Mouse (Mus musculus): ENCODE measurements around the gene Schip1. TPM values are rescaled to one million over a fixed set of nuclear protein-coding genes. Genes with fewer than 3 reads are reported as not detected.

The Schip1 gene
- total and polyA plus RNA-seq, 2 experiments from 2014 or later: 114 to 192 TPM

DNA sequence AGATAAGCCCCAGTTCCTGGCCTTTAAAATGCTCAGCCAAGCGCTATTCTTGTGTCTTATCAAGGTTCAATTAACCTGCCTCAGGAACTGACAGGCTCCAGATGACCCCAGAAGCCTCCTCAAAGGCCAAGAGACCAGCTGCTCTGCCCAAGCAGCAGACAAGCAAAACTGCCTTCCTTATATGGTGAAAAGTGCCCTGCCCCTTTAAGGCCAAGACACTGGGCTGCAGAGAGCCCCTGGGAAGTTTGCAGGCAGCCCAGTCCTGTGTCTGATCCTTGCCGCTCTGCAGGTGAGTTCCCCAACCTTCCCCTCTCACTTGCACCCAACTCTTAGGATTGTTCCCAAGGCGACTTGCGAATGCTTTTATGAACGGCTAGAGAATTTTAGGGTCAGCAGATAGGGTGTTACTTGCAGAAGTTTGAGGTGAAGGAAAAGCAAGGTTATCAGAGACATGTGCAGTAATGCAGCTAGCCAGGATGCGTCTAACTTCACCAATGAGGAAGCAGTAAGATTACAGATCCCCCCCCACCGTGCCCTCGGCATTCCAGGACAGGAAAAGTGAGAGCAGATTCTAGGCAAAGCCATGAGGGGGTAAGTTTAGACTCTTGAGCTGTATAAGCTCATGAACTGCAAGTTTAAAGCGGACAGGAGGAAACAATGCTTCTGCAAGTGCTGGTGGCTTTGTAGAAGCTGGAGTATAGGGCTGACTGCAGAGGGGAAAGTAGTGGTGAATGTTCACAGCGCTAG lies 403.5 kb downstream of the Schip1 start:
- Histone ChIP-seq H3K36me3 (ENCODE audit: insufficient read depth) (no peaks in the 10 kb centered on the region), H3K9ac (no peak overlapping the region), H3K27me3 (ENCODE audit: insufficient read depth, low read length) (no peaks in the 10 kb centered on the region), H3K4me1 (ENCODE audit: insufficient read depth) (no peaks in the 10 kb centered on the region), H3K4me3 (ENCODE audit: low read depth, low read length) (no peak overlapping the region), H3K4me2 (ENCODE audit: low read depth) (0 out of 2 replicates have a peak overlapping the region, but pooled peaks have one; percentile 1), H3K9me3 (ENCODE audit: low read length) (no peaks in the 10 kb centered on the region), H3K27ac (ENCODE audit: low read depth, low read length) (no peak overlapping the region)
- 18% methylated on average over 10 of the region's 10 CpGs for WGBS
- no peak for ATAC-seq
- DNase-seq: no peak
- TF ChIP-seq CTCF (IDR thresholded peaks at IDR 0.05; ENCODE audit: low read depth): no peak

DNA sequence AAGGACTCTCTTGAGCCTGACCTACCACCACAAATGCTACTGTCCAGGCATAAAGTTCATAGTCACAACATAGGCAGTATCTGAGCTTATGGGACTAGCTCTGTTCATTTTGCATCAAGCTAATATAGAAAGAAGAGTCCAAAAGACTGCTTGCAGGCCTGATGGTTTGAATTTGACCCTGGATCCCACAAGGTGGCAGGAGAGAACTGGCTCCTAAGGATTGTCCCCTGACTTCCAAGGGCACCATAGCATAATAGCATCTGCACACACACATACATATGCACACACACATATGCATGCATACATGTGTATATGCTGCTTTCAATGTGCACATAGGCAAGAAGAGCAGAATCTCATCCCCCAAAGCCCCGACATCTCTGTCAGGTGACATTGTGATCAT lies 405.0 kb downstream of the Schip1 start:
- DNase-seq: no peak
- H3K4me1 ChIP-seq (ENCODE audit: insufficient read depth): no peaks in the 10 kb centered on the region
- H3K27me3 ChIP-seq (ENCODE audit: insufficient read depth, low read length): no peaks in the 10 kb centered on the region
- WGBS: 84% methylated on average over 1 of the region's 1 CpGs
- H3K9me3 ChIP-seq (ENCODE audit: low read length): no peaks in the 10 kb centered on the region
- H3K9ac ChIP-seq: no peak overlapping the region
- TF ChIP-seq CTCF (IDR thresholded peaks at IDR 0.05; ENCODE audit: low read depth): no peak
- H3K4me2 ChIP-seq (ENCODE audit: low read depth): no peak overlapping the region
- H3K4me3 ChIP-seq (ENCODE audit: low read depth, low read length): no peak overlapping the region
- no peak overlapping the region for H3K27ac ChIP-seq (ENCODE audit: low read depth, low read length)
- no peak for ATAC-seq
- H3K36me3 ChIP-seq (ENCODE audit: insufficient read depth): no peaks in the 10 kb centered on the region

GRCm38 (mm10) chr3:68470061-68470460 lies 405.5 kb downstream of the Schip1 start:
- no peaks in the 10 kb centered on the region for H3K9me3 ChIP-seq (ENCODE audit: low read length)
- H3K4me3 ChIP-seq (ENCODE audit: low read depth, low read length): no peak overlapping the region
- H3K27me3 ChIP-seq (ENCODE audit: insufficient read depth, low read length): no peaks in the 10 kb centered on the region
- DNase-seq (no peak), ATAC-seq (no peak)
- 78% methylated on average over 3 of the region's 3 CpGs for WGBS
- no peak for TF ChIP-seq CTCF (IDR thresholded peaks at IDR 0.05; ENCODE audit: low read depth)
- H3K9ac ChIP-seq: no peak overlapping the region
- no peak overlapping the region for H3K27ac ChIP-seq (ENCODE audit: low read depth, low read length)
- H3K4me2 ChIP-seq (ENCODE audit: low read depth): no peak overlapping the region
- no peaks in the 10 kb centered on the region for H3K36me3 ChIP-seq (ENCODE audit: insufficient read depth)
- no peaks in the 10 kb centered on the region for H3K4me1 ChIP-seq (ENCODE audit: insufficient read depth)

- H3K27ac ChIP-seq (ENCODE audit: low read depth, low read length): no peak overlapping the region
- H3K36me3 ChIP-seq (ENCODE audit: insufficient read depth): no peaks in the 10 kb centered on the region
- H3K4me1 ChIP-seq (ENCODE audit: insufficient read depth): no peaks in the 10 kb centered on the region
- DNase-seq: no peak
- no peak for ATAC-seq
- TF ChIP-seq CTCF (IDR thresholded peaks at IDR 0.05; ENCODE audit: low read depth): no peak
- H3K9ac ChIP-seq: no peak overlapping the region
- H3K27me3 ChIP-seq (ENCODE audit: insufficient read depth, low read length): no peaks in the 10 kb centered on the region
- no peak overlapping the region for H3K4me2 ChIP-seq (ENCODE audit: low read depth)
- H3K4me3 ChIP-seq (ENCODE audit: low read depth, low read length): no peak overlapping the region
- H3K9me3 ChIP-seq (ENCODE audit: low read length): no peaks in the 10 kb centered on the region
- WGBS: 63% methylated on average over 5 of the region's 5 CpGs
Observed at GRCm38 (mm10) chr3:68470622-68471021, 406.0 kb downstream of the Schip1 start.

DNA sequence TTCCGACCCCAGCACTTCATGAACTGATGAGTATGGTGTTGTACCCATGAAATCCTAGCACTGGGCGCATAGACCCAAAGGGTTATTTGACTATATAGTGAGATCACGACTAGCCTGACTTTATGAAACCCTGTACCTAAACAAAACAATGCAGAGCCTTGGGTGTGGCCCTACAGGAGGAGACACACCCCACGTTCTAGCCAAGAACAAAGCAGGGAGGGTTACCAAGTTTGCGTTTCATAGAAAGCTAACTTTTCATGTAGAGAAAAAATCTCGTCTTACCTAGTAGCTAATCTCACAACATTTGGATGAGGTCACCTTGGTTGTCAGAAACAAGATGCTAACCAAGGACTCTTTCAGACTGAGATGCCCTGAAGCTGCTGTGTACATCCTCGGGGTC lies 411.7 kb downstream of the Schip1 start:
- WGBS: 88% methylated on average over 7 of the region's 7 CpGs
- DNase-seq (no peak), ATAC-seq (no peak)
- no peak overlapping the region for H3K27ac ChIP-seq (ENCODE audit: low read depth, low read length)
- no peaks in the 10 kb centered on the region for H3K4me1 ChIP-seq (ENCODE audit: insufficient read depth)
- no peaks in the 10 kb centered on the region for H3K36me3 ChIP-seq (ENCODE audit: insufficient read depth)
- no peak overlapping the region for H3K4me2 ChIP-seq (ENCODE audit: low read depth)
- no peaks in the 10 kb centered on the region for H3K27me3 ChIP-seq (ENCODE audit: insufficient read depth, low read length)
- no peaks in the 10 kb centered on the region for H3K9me3 ChIP-seq (ENCODE audit: low read length)
- no peak overlapping the region for H3K9ac ChIP-seq
- TF ChIP-seq CTCF (IDR thresholded peaks at IDR 0.05; ENCODE audit: low read depth): no peak
- H3K4me3 ChIP-seq (ENCODE audit: low read depth, low read length): no peak overlapping the region

DNA sequence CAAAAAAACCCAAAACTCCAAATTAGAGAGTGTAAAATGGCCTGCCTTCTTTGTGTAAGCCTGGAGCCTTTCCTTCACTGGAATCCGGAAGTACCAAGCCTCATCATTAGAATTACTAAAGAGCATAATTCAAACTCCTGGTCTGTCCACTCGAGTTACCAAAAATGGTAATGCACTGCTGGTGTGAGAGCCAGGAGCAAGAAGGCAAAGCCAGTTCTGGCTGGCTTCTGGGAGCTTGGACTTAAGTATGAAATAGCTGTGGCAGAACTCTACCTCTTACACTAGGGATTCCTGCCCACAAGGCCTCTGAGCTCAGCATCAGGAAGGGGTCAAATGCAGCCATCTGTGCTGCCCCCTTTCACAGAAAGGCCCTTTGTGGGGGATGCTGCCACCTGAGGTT lies 412.9 kb downstream of the Schip1 start:
- no peak for TF ChIP-seq CTCF (IDR thresholded peaks at IDR 0.05; ENCODE audit: low read depth)
- Histone ChIP-seq H3K27me3 (ENCODE audit: insufficient read depth, low read length) (no peaks in the 10 kb centered on the region), H3K27ac (ENCODE audit: low read depth, low read length) (no peak overlapping the region), H3K36me3 (ENCODE audit: insufficient read depth) (no peaks in the 10 kb centered on the region), H3K4me3 (ENCODE audit: low read depth, low read length) (no peak overlapping the region), H3K9ac (no peak overlapping the region), H3K9me3 (ENCODE audit: low read length) (no peaks in the 10 kb centered on the region), H3K4me1 (ENCODE audit: insufficient read depth) (no peaks in the 10 kb centered on the region), H3K4me2 (ENCODE audit: low read depth) (no peak overlapping the region)
- ATAC-seq (no peak), DNase-seq (no peak)
- 41% methylated on average over 2 of the region's 2 CpGs for WGBS

DNA sequence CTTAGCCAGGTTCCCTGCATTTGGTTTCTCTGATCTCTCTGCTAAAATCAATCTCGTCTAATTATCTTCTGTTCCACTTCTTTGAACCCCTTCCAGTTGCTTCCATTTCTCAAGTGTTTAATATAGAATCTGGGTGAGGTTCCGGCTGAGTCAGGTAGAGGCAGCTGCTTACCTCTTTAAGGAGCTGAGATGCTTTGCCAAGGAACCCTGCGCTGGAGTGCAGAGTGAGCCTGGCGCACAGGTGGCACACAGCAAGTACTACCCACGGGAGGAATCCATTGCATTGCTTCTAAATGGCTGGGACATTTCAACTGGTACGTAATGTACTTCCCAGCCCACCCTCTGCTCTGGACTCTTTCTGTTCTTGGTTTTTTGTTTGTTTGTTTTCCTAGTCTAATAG lies 414.7 kb downstream of the Schip1 start:
- TF ChIP-seq CTCF (IDR thresholded peaks at IDR 0.05; ENCODE audit: low read depth): no peak
- no peak for ATAC-seq
- H3K9ac ChIP-seq: no peak overlapping the region
- H3K36me3 ChIP-seq (ENCODE audit: insufficient read depth): no peaks in the 10 kb centered on the region
- H3K27me3 ChIP-seq (ENCODE audit: insufficient read depth, low read length): no peaks in the 10 kb centered on the region
- H3K9me3 ChIP-seq (ENCODE audit: low read length): no peaks in the 10 kb centered on the region
- 80% methylated on average over 6 of the region's 6 CpGs for WGBS
- no peaks in the 10 kb centered on the region for H3K4me1 ChIP-seq (ENCODE audit: insufficient read depth)
- H3K27ac ChIP-seq (ENCODE audit: low read depth, low read length): no peak overlapping the region
- H3K4me2 ChIP-seq (ENCODE audit: low read depth): no peak overlapping the region
- no peak overlapping the region for H3K4me3 ChIP-seq (ENCODE audit: low read depth, low read length)
- DNase-seq: no peak
